Mouse (Mus musculus) spleen, adult 2 months (tissue): ENCODE data around the gene Gadd45b.

ENCODE experiments used
- CTCF ChIP-seq: fragments of 200-500 bp; IDR thresholded peaks from 2 replicates; pipeline ENCODE4 v1.5.1; 2011; ENCODE audit warnings: mild to moderate bottlenecking, inconsistent platforms; ENCODE audit not compliant: insufficient read depth, insufficient read length, insufficient replicate concordance; ENCODE audit errors: extremely low read depth
- POLR2A ChIP-seq: fragments of 200-500 bp; IDR thresholded peaks from 2 replicates; pipeline ENCODE4 v1.6.1; 2011; ENCODE audit warnings: low read depth, low read length, inconsistent platforms

- TF ChIP-seq POLR2A (no peak), CTCF (no peak)
These were observed 30.1 kb upstream of the Gadd45b start for GRCm38 (mm10) chr10:80899591-80900317.
